Mouse (Mus musculus) heart, adult 10 weeks (tissue): Measurements from ENCODE around the gene 6430550D23Rik. TPM values are rescaled to one million over a fixed set of nuclear protein-coding genes. Genes with fewer than 3 reads are reported as not detected.

Experiments
- polyA plus RNA-seq: library from polyadenylated mRNA; stranded (reverse); fragments of 350-450 nt; fragmentation: Illumina TruSeq; extraction: RNeasy Lipid Tissue Mini Kit (QIAGEN cat#74804); gene quantifications from one replicate; pipeline ENCODE4 v1.2.3, GENCODE M21; 2014; ENCODE audit warnings: low read depth, low replicate concordance

6430550D23Rik gene
- polyA plus RNA-seq, result 0.45 TPM

DNA sequence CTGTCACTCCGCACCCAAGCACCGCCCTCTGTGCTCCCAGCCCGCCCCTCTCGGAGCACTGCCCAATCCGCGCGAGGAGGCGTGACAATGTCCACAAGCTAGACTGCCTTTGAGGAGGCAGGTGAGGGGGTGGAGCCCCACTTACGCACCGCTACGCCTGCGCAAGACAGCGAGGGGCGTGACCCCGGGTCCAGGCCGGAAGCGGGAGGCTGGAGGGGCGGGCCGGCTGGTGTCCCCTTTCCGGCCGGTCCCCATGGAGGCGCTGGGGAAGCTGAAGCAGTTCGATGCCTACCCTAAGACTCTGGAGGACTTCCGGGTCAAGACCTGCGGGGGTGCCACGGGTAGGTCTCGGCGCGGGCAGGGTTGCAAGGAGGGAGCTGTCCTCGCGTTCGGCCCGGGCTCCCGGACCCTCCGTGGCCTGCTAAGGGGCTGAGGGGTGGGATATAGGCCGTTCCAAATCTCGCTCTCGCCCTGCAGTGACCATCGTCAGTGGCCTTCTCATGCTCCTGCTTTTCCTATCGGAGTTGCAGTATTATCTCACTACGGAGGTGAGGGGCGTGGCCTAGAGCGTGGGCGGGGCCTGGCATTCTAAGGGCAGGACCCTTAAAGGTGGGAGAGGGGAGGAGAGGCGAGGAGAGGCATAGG, at the start of gene 6430550D23Rik, which contains the start of gene Ergic3:
Gene 6430550D23Rik (minus strand): TSS at position 90 of the 645 bp plus-strand sequence.
Gene Ergic3 (plus strand): TSS at position 158 of the 645 bp plus-strand sequence.

DNA sequence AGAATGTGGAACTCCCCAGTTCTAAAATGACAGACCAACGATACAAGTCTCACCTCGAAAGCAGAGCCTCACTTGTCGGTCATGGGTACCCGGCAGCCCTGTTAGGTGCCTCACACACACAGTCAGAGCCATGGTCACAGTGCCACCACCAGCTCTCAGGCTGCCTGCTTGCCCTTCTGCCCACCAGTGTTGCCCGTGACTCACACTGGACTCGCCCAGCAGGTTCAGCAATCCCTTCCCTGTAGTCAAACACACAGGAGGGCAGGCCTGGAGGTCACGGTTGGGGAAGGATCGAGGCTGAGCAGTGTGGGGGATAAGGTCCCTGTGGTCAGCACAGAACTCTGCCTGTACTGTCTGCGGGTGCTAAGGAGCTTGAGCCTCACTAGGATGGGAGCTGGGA, 45.0 kb upstream of the 6430550D23Rik start, which contains the start of gene Fer1l4:
Gene Fer1l4 (minus strand): TSS at position 132 of the 400 bp plus-strand sequence.

DNA sequence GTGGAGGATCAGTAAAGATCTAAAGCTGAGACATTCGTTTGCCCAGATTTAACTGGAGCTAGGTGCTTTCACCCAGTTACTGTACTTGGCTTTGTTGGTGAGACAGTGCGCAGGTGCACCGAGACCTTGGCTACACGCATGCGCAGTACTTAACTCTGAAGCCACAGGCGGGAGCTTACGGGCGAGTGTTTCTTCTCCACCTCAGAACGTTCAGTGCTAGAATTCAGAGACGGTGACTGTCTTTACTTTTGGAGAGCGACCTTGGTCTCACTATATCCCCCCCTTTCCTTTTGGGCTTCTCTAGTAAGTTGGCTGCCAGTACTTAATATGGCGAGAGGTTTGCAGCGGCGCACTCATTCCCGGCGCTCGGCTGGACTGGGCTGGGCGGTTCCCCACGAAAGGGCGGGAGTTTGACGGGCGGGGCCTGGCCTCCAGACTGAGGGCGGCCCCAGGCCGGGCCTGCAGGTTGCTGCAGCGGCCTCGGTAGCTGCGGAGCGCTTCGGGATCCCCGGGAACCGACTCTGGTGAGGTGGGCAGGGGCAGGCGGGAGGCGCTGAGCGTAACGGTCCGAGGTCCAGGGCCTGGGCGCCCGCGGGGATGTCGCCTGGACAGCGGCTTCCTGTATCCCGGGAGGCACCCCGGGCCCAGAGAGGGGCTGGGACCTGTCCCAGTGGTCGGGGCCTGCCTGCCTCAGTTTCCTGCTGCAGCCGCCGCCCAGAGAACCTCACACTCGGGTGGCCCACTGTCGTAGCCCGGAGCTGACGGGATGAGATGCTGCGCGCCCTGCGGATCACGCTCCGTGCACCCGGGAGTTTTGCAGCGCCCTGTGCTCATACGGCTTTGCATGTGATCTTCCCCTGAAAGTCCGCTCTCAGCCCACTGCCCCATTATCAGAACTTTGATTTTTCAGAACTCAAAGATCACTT, 51.4 kb downstream of the 6430550D23Rik start, which contains the start of gene Cep250:
Gene Cep250 (plus strand): TSS at position 325 of the 926 bp plus-strand sequence.

DNA sequence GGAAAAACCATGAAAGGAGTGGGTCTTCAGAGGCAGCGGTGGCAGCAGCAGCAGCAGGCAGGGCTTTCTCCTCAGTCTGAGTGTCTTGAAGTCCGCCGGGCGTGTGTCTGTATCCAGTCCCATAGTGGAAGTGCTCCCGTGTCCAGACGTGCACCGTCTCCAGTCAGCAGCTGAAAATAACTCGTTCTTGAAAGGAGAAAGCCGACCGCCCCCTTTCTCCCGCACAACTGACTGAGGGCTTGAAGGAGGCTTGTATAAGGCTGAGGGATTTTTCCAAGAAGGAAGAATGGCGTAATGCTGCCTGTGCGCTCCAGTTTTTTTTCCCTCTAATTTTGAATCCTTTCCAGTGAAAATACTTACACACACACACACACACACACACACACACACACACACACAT, 62.7 kb downstream of the 6430550D23Rik start, which contains the start of gene Gdf5:
Gene Gdf5 (minus strand): TSS at position 244 of the 400 bp plus-strand sequence.

DNA sequence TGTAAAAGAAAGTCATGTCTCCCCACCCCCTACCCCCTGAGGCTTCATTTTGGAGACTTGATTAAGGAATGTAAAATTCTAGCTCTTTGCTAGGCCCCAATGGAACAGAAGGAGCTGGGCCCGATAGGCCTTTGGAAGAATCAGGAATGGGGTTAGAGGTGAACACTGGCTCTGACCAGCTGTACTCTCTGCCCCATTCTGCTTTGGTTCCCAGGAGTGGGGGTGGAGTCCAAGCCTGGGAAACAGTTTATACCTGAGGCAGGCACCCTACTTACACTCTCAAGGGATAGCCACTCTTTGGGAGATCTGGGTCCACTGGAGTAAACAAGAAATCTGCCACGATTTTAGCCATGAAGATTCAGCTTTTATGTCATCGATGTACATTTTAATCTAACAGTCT, 67.1 kb downstream of the 6430550D23Rik start, which contains the start of gene Gm15557:
Gene Gm15557 (plus strand): TSS at position 48 of the 400 bp plus-strand sequence.

DNA sequence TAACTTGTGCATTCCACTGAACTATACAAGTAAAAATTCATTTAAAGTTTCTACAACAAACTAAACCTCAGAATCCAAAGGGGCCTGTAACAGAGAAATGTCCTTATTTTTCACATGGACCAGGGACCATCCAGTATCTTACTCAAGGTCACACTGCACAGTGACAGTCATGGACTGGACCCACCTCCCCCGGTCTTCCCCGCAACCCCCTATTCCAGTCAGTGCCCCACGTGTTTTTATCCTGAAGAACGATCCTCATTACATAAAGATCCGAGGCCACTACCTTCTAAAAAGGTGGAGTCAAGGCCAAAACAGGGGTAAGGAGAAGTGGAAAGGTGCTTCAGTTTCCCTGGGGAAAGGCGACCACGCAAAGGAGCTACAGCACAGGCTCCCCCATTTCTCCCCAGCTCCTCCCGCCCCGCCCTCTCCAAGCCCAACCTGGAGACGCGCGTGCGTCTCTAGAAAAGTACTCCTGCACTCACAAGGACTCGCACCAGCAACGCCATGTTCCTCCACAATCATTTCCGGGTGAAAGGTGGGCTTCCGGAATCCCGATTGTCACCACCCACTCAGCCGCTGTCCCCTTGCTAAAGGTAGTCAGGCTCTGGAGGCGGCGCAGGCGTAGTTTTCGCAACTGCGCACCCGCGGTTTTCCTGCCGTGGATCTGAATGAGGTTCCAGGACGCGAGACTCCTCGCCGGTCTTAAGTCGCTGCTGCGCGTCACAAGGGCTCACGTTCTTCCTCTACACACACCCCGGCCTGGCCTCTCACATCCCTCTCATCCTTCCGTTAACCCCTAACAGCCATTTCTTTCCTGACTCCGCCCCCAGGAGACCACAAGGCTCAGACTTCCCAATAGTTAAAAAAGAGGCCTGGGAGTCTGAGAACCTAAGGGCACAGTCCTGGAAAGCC, 78.0 kb downstream of the 6430550D23Rik start, which contains the start of gene Uqcc1:
Gene Uqcc1 (minus strand): TSS at position 780 of the 912 bp plus-strand sequence.

Other genes starting within 250 kb of the 6430550D23Rik start
- gene Mmp24, start 232.6 kb downstream of the 6430550D23Rik start, polyA plus RNA-seq, result not detected
- 41.8 TPM for gene BC029722, start 188.6 kb downstream of the 6430550D23Rik start, polyA plus RNA-seq
- gene Eif6, start 181.1 kb downstream of the 6430550D23Rik start, polyA plus RNA-seq, result 35.1 TPM
- gene Fam83c, start 173.1 kb downstream of the 6430550D23Rik start, polyA plus RNA-seq, result not detected
- gene Uqcc1, start 77.7 kb downstream of the 6430550D23Rik start, polyA plus RNA-seq, result 239 TPM
- not detected for gene Gm15557, start 67.2 kb downstream of the 6430550D23Rik start, polyA plus RNA-seq
- gene Gdf5, start 62.6 kb downstream of the 6430550D23Rik start, polyA plus RNA-seq, result not detected
- gene Cep250, start 51.5 kb downstream of the 6430550D23Rik start, polyA plus RNA-seq, result 6.9 TPM
- 67.2 TPM for gene Ergic3, start 68 bp upstream of the 6430550D23Rik start, polyA plus RNA-seq
- not detected for gene Fer1l4, start 45.0 kb upstream of the 6430550D23Rik start, polyA plus RNA-seq
- 0.81 TPM for gene Spag4, start 57.2 kb upstream of the 6430550D23Rik start, polyA plus RNA-seq
- gene Cpne1, start 104.0 kb upstream of the 6430550D23Rik start, polyA plus RNA-seq, result 14.5 TPM
- gene Rbm12, start 104.0 kb upstream of the 6430550D23Rik start, polyA plus RNA-seq, result 7.3 TPM
- gene Gm28036, start 119.1 kb upstream of the 6430550D23Rik start, polyA plus RNA-seq, result 8.2 TPM
- 208 TPM for gene Romo1, start 136.1 kb upstream of the 6430550D23Rik start, polyA plus RNA-seq
- 115 TPM for gene Nfs1, start 136.2 kb upstream of the 6430550D23Rik start, polyA plus RNA-seq
- 170 TPM for gene Rbm39, start 172.3 kb upstream of the 6430550D23Rik start, polyA plus RNA-seq
- 11.4 TPM for gene Phf20, start 188.5 kb upstream of the 6430550D23Rik start, polyA plus RNA-seq